Mouse (Mus musculus) spleen, adult 18-20 months (tissue): ENCODE results near the gene Gm20388.

Source experiments
- DNase-seq, 2 experiments: peaks; one replicate each; pipeline ENCODE4 v3.0.0; 2022; ENCODE audit warnings: mixed read lengths in 2 of 2

Gm20388 gene

DNA sequence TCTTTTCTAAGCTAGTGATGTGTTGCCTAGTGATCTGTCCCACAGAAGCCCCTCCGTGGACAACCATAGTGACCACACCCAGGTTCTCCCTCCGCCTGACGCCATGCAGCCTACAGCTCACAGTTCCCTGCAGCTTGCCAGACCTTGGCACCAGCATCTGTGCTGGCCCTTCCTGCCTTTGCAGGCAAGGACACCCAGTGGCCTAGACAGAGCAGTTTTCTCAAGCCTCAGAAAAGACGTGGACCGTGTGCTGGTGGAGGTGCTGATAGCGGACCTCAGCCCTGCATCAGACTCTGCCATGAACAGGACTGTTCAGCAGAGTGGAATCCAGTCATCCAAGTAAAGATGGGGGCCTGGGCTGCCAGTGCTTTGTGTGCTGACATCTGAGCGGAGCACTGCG, 2899.7 kb downstream of the Gm20388 start:
- DNase-seq = no peak

DNA sequence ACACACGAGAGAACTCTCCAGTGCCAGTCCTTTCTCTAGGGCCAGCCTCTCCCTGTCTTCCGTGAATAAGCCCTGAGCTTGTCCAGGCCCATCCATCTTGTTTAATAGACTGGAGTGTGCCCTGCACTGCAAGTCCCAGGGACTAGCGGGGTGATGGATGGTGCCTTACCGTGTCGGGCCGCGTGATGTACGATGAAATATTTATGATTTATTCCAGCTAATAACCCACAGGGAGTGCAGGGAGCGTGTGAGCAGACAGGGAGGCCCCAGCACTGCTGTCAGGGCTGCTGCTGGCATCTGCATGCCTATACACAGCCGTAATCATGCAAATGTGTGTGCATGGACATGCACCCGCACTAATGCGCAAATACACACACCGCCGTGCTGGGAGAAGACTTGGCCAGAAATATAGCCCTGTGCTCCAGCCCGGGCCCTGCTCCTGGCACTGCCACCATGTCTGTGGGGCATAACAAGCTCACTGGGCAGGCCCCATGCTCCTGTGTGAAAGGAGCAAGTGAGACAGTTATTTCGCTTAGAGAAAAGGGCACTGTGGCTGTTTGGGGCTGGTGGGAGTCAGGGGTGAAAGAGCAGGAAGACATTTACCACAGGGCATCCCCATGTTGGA, 2901.3 kb downstream of the Gm20388 start:
- DNase-seq = no peak

DNA sequence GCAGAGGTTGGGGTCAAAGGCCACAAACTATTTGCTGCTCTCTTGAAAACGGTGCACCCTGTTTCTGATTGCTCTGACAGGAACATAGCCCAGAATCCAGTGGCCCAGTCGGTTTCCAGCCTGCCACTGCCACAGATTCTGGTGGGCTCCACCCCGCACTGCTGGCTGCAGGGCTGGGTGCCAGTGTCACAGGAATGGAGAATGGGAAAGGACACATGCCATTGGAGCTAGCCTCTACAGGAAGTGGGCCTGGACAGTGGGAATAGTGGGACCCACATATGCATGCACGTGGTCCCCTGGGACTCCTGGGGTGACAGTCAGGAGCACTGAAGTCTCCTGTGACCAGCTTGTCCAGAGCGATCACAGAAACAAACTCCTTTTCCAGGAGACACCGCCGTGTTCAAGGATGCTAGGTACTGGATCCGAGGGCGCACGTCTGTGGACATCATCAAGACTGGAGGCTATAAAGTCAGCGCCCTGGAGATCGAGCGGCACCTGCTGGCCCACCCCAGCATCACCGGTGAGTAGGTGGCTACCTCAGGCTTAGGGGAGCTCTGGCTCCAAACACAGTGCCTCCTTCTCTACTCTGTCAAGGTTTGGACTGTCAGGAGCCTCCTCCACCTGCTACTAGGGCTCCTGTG, 2902.1 kb downstream of the Gm20388 start:
- DNase-seq = no peak

DNA sequence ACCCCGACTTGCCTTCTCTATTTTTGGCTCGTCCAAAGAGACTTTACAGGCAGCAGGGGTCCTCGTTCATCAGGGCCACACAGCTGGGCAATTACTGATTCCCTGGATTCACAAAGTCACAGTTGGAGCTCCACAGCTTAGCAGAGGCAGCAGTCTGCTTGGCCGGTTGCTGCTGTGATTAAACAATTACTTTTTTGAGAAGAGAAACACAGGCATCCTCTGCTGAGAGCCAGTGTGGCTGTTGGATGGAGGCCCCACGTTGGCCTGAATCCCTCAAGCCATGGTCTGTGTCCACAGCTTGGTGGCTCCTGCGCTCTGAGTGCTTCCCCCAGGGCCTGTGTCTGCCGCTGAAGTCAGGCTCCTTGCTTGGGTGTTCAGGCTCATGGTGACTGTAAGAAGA, 2904.0 kb downstream of the Gm20388 start:
- no peak for DNase-seq

DNA sequence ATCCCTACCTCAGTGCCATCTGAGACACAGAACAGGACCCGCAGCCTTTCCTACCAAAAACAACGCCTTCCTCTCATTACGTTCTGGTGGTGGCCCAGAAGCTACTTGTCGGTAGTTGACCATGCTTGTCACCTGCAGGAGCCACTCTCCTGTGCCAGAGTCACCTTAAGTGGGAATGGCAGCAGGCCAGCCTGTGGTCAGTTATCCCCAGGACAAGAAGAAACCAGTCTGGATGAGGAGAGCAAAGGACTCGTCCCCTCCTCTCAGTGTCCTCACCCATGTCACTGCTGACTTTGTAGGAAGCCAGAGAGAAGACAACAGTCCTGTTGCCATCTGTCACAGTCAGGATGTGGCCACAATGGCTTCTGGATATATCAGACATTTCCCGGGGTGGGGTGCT, 2906.3 kb downstream of the Gm20388 start:
- no peak for DNase-seq

DNA sequence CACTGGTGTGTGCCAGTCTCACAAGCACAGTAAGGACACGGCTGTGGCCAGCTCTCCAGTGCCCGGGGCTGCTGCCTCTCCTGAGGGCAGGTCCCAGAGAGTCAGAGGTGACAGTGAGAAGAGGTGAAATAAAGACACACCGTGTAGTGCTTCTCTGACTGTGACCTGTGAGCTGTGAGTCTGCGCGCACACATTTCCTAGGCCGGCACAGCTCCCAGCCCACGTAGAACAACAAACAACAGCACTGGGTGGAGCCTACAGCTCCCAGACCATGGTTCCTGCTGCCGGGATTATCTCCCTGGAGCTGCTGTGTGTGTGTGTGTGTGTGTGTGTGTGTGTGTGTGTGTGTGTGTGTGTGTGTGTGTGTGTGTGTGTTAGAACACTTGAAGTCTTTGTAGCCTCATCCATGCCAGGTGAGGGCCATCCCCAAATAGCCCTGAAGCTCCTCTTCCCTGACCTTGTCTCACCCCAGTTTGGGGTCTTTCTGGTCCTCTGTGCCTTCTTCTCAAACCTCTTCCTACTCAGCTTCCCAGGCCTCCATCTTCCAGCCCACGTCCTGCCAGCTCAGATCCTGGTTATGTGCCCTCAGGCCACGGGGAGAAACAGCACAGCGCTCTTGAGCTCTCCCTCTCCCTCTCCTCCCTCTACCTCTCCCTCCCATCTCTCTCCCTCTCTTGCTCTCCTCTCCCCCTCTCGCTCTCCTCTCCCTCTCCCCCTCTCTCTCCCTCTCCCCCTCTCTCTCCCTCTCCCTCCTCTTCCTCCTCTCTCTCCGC, 2907.3 kb downstream of the Gm20388 start:
- no peak for DNase-seq

DNA sequence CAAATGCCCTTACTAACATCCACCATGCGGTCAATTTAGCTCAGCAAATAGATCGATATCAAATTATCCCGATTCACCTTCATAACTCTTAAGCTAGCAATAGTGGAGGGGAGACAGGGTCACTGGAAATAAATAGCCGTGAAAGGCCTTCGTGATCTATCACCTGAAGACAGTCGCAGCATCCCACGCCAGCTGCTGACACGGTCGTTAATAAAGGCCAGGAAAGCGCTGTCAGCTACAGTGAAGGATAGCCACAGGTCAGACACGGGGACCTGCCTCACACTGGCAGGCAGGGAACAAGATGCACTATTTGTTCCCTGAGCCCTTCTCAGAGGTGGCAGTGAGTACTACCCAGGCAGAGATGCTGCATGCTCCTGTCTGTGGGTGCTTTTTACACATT, 2909.1 kb downstream of the Gm20388 start:
- no peak for DNase-seq

DNA sequence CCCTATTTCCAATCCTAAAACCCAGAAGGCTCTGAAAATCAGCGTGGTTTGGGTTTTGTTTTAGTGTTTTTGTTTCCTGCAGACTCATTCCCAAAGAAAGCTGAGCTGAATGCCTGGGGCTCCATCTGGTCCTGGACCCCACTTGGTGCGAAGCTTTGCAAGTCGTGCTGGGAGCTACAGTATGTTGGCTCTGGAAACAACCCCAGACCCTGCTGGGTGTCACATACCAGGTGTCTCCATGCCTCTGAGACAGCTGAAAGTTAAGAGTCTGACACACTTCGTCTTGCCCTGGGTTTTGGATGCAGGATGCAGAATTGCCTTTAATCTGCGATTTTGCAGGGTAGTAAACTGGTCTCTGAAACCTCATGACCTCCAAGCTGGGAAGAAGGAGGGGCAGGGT, 2913.9 kb downstream of the Gm20388 start:
- DNase-seq = no peak

DNA sequence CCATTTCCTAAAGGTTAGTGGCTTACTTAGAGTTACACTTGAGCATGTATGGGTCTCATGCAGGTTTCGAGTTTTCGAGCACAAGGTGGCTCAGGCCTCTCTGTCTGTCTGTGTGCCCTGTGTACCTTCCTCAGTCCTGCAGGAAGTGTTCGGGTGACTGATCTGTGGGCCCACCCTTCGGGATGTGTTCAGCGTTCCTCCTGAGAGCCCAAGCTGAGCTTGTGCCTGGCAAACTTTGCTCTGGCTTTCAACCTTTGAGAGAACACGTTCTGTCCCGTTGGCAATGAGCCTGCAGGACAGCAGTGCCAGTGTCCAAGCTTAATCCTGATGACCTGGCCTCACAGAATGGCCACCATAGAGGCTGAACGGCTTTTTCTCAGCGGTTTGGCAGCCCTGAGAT, 2914.3 kb downstream of the Gm20388 start:
- DNase-seq = no peak

DNA sequence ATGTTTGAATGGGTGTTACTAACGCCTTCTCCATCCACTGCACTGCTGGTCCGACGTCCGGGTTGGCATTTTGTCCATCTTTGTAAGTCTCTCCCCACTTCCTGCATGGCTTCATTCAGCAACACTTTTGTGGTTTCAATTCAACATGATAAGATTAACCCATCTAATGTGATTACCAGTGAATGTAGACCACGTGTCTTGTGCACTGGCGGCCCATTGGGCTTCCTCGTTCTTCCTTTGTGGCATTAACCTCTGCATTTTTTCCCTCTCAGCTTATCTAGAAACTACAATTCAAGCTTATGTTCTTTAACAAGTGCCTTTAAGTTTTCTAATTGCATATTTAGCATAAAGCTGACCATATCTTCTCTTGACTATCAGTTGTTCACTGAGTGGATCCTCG, 2914.8 kb downstream of the Gm20388 start:
- DNase-seq = no peak

DNA sequence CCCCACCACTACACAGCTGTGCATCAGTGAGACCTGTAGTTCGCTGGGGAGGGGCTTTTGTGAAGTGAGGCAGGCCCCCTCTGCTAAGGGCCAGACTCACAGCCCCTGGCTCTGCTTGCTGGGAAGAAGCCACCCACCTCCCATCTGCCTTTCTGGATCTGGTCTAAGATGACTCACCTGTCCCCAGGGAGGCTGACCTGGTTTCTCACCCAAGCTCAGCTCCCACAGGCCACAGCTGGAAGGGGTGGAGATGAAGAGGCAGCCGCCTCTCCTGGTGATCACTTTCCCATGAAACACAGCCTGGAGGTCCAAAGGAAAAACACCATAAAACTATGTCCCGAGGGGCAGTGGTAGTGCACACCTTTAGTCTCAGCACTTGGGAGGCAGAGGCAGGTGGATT, 2918.8 kb downstream of the Gm20388 start:
- DNase-seq = no peak

DNA sequence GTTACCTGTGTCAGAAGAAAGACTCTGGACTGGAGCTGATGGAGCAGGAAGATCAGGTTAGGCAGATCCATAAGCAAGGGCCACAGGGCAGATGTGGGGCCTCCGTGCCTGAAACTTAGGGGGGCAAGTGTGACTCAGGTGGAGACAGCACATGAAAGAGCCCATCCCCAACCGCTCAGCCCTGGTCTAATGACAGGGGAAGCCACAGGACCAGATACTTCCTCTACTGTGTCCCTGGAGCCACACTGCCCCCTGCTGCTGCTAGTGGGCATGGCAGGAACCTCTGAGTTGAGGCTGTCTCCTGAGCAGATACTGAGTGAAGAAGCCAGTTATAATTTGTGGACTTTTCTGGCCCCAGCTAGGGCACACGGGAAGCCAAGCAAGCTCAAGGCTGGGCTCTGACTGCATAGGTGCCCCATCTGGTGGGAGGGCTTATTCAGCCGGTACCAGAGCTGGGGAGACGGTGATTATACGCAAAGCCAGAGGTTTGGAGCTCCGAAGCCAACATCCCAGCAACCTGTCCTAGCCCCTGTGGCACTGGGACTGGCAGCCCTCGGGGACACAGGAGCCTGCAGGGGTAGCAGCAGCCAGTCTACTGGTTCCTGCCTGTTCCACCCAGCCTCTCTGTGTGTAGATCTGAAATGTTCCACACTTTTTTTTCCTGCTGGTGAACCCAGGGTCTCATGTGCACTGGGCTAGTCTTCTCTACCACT, 2919.9 kb downstream of the Gm20388 start:
- peak; percentile 82 to 97 for DNase-seq

DNA sequence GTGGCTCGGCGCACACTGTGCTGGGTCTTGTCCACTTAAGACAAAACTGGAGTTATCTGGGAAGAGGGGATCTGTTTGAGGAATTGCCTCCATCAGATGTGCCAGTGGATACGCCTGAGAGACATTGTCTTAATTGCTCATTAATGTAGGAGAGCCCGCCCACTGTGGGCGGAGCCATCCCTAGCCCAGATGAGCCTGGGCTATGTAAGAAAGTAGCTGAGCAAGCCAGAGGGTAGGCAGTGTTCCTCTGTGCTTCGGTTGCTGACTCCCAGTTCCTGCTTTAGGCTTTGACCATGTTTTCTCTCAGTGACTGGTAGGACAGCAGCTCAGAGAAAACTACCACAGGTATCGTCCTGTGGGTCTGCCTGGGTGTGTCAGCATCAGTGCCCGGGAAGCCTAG, 2923.8 kb downstream of the Gm20388 start:
- DNase-seq = no peak

DNA sequence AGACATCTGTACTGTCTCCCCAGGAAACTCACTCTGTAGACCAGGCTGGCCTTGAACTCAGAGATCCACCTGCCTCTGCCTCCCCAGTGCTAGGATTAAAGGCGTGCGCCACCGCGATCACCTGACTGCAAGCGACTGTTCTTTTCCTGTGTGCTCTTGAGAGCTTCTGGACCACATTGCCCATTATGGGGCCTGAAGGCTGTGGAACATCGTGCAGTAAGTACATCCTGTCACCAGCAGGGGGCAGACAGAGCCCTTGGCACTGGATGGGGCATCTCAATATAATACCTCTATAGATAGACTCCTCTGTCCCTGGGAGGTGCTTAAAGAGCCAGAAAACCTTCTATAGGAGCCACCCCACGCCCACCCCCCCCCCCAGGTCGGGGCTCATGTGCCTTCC, 2924.3 kb downstream of the Gm20388 start:
- DNase-seq = peak; percentile 64 to 80

DNA sequence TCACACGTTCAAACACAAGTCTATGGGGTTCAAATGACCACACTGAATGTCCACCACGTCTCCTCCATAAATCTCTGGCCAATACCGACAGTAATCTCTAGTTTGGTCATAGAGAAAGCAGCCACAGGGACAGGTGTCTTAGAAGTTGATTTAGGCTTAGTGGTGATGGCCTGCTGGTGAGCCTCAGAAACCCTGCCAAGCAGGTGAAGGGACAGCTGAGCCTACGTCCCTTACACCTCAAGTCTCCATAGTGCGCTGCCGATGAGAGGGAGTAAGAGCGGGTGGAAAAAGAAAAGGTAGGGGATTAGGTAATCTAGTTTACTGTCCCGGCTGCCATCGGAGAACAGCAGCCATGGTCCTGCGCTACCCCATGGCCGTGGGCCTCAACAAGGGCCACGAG, 2925.6 kb downstream of the Gm20388 start:
- DNase-seq = no peak

DNA sequence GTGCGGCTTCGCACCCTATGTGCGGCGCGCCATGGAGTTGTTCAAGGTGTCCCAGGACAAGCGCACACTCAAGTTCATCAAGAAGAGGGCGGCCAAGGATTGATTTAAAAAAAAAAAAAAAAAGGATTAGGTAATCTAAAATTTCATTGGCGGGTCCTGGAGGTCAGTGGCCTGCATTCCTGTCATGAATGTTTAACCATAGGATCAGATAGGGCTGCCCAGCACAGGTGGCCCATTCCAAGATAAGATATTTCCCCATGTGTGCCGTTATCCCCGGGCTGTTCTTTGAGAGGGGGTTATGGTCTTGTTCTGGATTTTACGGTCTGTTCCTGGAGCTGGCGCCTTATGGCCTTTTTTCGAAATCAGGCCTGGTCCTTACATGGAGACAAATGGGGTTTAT, 2926.1 kb downstream of the Gm20388 start:
- no peak for DNase-seq

DNA sequence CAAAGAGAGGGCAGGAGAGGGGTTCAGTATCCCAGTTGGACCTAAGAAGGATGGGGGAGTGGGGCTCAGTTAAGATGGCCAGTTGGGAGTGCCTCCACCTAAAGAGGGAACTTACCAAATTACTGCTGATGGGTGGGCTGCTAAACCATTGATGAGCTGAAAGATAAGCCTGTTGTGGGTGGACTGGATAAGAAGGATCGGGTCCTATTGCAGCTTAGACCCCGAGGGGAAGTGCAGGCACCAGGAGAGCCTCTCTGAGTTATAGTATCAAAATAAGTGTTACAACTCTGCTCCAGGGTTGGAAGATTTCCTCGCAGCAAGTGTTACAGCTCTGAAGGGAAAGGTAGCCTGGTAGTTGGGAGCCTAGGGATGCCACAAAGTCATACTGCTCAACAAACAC, 2933.5 kb downstream of the Gm20388 start:
- DNase-seq = no peak

DNA sequence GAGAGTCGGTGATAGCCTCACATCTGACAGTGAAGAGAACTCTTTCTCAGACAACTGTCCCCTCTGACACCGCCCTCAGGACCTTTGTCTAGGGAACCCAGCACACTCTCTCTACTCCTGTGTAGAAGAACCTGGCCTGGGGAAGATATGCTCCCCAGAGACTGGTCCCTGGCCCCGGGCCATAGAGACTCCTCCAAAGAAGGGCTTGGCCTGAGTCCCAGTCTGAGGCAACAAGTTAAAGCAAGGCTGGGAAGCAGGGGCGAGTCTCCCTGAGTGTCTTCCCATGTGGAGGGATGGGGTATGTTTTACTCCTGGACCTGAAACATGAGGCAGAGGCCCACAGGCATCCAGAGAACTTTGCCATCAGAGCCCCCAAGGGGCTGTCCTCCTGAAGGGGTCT, 2935.0 kb downstream of the Gm20388 start:
- DNase-seq = no peak

DNA sequence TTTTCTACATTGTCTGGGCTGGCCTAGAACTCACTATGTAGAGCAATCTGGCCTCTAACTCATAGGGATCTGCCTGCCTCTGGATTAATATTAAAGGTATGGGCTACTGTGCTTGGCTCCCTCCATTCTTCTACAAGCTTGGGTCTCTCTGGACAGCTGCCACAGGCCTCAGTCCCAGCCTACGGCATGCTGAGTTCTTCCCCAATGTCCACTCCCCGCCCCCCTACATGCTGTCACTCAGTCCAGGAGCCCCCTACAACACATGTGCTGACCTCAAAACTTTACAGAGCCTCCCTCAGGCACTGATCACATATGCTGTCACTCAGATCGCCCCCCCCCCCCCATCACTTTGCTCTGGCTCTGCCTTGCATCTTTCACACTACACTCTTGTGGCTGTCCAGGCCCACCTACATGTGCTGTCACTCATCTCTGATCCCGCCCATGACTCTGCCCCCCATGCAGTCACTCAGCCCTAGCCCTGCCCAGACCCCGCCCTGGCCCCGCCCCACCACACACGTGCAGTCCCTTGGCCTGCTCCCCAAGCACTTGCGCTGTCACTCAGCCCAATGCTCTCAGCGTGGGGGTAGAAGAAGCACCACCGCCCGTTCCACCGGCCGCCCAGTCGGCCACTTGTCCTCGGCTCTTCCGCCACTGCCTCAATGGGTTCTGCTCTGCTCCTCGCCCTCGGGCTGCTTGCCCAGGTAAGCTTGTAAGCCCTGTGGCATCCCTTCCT, 2937.4 kb downstream of the Gm20388 start, which contains the start of gene Cdh15:
Cdh15 (plus strand) TSS at position 138 of the 733 bp plus-strand sequence.
- no peak for DNase-seq

DNA sequence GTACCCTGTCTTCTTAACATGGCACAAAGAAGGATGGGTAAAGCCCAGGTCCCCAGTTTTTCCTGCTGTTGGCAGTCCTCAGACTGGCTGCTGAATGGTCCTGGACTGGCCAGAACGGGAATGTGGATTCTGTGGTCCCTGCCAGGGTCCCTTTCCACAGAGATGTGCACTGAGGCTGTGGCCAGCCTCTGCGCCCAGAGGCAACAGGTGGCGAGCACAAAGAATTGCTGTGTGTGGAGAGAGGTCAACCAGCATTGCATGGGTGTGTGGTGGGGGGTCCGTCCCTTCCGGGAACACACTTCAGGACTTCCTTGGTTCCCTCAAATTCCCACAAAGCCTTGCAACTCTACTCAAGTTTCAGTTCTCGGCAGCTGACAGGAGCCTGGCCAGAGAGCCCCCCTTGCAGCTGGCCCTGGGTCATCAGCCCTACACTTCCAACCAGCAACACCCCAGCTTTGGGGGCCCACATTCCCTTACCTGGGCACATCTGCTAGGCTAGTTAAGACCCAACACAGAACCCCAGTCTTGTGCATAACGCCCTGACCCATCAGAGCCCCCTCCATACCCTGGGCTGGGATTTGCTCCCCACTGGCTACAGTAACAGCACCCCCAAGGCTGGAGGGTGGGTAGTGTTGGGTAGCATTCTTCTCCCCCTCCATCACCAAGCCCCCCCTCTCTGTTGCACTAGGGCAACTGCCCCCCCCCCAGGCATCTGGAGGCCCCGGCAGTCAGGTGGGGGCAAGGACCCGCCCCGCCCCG, 2938.7 kb downstream of the Gm20388 start:
- DNase-seq = no peak

DNA sequence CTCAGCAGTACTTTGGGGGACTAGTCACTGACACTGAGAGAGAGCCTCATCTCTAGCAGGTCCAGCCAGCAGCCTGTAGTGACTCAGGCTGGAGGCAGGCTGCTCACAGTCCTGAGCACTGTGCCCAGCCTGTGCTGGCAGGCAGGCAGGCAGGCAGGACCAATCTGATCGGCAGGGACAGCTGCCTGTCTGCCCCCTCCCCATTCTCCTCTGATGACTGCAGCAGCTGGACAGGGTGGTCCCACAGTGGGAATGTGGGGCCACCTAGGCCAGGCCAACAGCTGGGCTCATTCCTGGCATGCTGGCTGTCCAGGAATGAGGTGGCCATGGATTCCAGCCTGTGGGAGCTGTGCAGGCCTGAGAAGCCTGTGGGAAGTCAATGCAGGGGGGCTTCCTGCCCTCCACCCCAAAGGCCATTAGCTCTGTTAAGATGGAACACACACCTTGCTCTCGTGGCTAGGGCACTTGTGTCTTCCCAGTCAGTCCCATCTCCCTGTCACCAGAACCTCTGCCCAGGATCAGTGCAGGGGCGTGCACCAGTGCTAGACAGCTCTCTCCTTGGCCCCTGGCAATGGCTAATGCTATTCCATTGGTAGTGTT, 2940.1 kb downstream of the Gm20388 start:
- DNase-seq = no peak
